ENCODE assay signal across 23 mouse cellular contexts in the genomic region with DNA sequence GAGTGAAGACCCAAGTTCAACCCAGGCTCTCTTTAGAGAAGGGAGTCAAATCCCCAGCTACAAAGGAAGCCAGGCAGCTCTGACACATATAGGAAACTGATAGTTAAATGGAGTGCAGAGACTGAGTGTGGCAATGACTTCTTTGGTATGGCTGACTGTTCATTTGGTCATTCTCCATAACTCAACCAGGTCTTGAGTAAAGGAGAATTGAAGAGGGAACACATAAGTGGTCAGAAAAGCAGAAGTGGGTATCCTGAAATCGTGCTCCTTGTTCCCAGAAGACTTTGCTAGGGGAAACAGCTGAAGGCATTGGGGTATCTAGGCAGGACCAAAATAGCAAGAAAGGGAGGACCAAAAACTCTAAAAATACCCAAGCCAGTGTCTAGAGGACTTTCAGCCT.
"Had no signal": no experiment of that assay in that cellular context is flagged by ENCODE, and none has a peak within 500 bp of the region (broad histone marks: within the 10 kb centered on the region; RNA-seq: fewer than 3 reads in every experiment).

No protein-coding gene starts in this region.

- H3K9me3 ChIP-seq: liver, embryonic 15.5 days; lung, embryonic 15.5 days; megakaryocyte, embryonic 14.5 days; midbrain, embryonic 13.5 days; midbrain, embryonic 15.5 days; neural tube, embryonic 13.5 days; neural tube, embryonic 15.5 days had no signal

- H3K27ac ChIP-seq: liver, embryonic 15.5 days; lung, embryonic 15.5 days; macrophage; midbrain, embryonic 13.5 days; midbrain, embryonic 15.5 days; neural tube, embryonic 13.5 days; neural tube, embryonic 15.5 days had no signal

- H3K4me1 ChIP-seq: liver, embryonic 15.5 days; lung, embryonic 15.5 days; midbrain, embryonic 13.5 days; midbrain, embryonic 15.5 days; neural tube, embryonic 13.5 days; neural tube, embryonic 15.5 days had no signal

- H3K4me3 ChIP-seq: liver, embryonic 15.5 days; lung, embryonic 15.5 days; megakaryocyte, embryonic 14.5 days; midbrain, embryonic 13.5 days; midbrain, embryonic 15.5 days; myocyte; neural tube, embryonic 13.5 days; neural tube, embryonic 15.5 days had no signal

- ATAC-seq: liver, postnatal 0 days; lung, postnatal 0 days; midbrain, embryonic 13.5 days; midbrain, embryonic 15.5 days had no signal

- H3K36me3 ChIP-seq: liver, embryonic 15.5 days; lung, embryonic 15.5 days; midbrain, embryonic 13.5 days; midbrain, embryonic 15.5 days; neural tube, embryonic 13.5 days; neural tube, embryonic 15.5 days had no signal

- H3K27me3 ChIP-seq: liver, embryonic 15.5 days; lung, embryonic 15.5 days; megakaryocyte, embryonic 14.5 days; midbrain, embryonic 13.5 days; midbrain, embryonic 15.5 days; neural tube, embryonic 13.5 days; neural tube, embryonic 15.5 days had no signal

- H3K9ac ChIP-seq: liver, embryonic 15.5 days; liver, postnatal 0 days; lung, embryonic 15.5 days; midbrain, embryonic 13.5 days; midbrain, embryonic 15.5 days; neural tube, embryonic 13.5 days; neural tube, embryonic 15.5 days had no signal

- H3K4me2 ChIP-seq: liver, embryonic 15.5 days; lung, embryonic 15.5 days; midbrain, embryonic 11.5 days; midbrain, embryonic 13.5 days; midbrain, embryonic 15.5 days; neural tube, embryonic 13.5 days; neural tube, embryonic 15.5 days had no signal

- DNase-seq: liver, postnatal 0 days; lung, adult 2 months; lung, postnatal 14 days; lung, postnatal 36 days; retina, postnatal 1 day; right cerebral cortex, adult 18-20 months; right cerebral cortex, postnatal 25 days; right cerebral cortex, postnatal 4 days; spleen, adult 18-20 months; thymus, adult 2 months; thymus, postnatal 25 days; thymus, postnatal 4 days had no signal
